Mouse (Mus musculus): Measurements from ENCODE around the gene Mecom. TPM values are rescaled to one million over a fixed set of nuclear protein-coding genes. Genes with fewer than 3 reads are reported as not detected.
"Not testable (repeated sequence)": the region's sequence is repeated elsewhere in the genome, so short reads cannot be mapped to it uniquely, and the experiment has no call there.

Gene Mecom
- polyA plus RNA-seq, 1 experiment from 2014 or later = 57.4 TPM

GRCm38 (mm10) chr3:30445247-30445969 lies 102.4 kb downstream of the Mecom start:
- Histone ChIP-seq H3K27me3 (ENCODE audit: control insufficient read depth, insufficient read depth, low read length) (no peaks in the 10 kb centered on the region), H3K27ac (ENCODE audit: low read length) (no peak overlapping the region), H3K4me3 (replicated peaks; ENCODE audit: low read length) (no peak overlapping the region), H3K4me2 (ENCODE audit: low read depth, low read length) (no peak overlapping the region), H3K9ac (ENCODE audit: low read length) (no peak overlapping the region), H3K9me3 (replicated peaks; ENCODE audit: control insufficient read depth, low read length) (no peaks in the 10 kb centered on the region), H3K4me1 (ENCODE audit: control insufficient read depth, insufficient read depth, low read length) (no peaks in the 10 kb centered on the region), H3K36me3 (ENCODE audit: control insufficient read depth, insufficient read depth, low read length) (no peaks in the 10 kb centered on the region)
- no peak for ATAC-seq (ENCODE audit: insufficient read depth, low FRiP score)
- WGBS = 92% methylated on average over 4 of the region's 4 CpGs

GRCm38 (mm10) chr3:30441646-30442045 lies 106.2 kb downstream of the Mecom start:
- H3K9ac ChIP-seq (ENCODE audit: low read length) = no peak overlapping the region
- no peaks in the 10 kb centered on the region for H3K4me1 ChIP-seq (ENCODE audit: control insufficient read depth, insufficient read depth, low read length)

GRCm38 (mm10) chr3:30438007-30438406 lies 109.8 kb downstream of the Mecom start:
- H3K27me3 ChIP-seq (ENCODE audit: control insufficient read depth, insufficient read depth, low read length) = no peaks in the 10 kb centered on the region
- no peak for ATAC-seq (ENCODE audit: insufficient read depth, low FRiP score)
- H3K4me3 ChIP-seq (replicated peaks; ENCODE audit: low read length) = no peak overlapping the region
- H3K27ac ChIP-seq (ENCODE audit: low read length) = no peak overlapping the region
- no peak overlapping the region for H3K4me2 ChIP-seq (ENCODE audit: low read depth, low read length)
- H3K9ac ChIP-seq (ENCODE audit: low read length) = no peak overlapping the region
- 42% methylated on average over 7 of the region's 7 CpGs for WGBS
- H3K4me1 ChIP-seq (ENCODE audit: control insufficient read depth, insufficient read depth, low read length) = no peaks in the 10 kb centered on the region
- H3K36me3 ChIP-seq (ENCODE audit: control insufficient read depth, insufficient read depth, low read length) = no peaks in the 10 kb centered on the region
- no peaks in the 10 kb centered on the region for H3K9me3 ChIP-seq (replicated peaks; ENCODE audit: control insufficient read depth, low read length)

More at GRCm38 (mm10) chr3:30441646-30442045, 106.2 kb downstream of the Mecom start:
- Histone ChIP-seq H3K27me3 (ENCODE audit: control insufficient read depth, insufficient read depth, low read length) (no peaks in the 10 kb centered on the region), H3K9me3 (replicated peaks; ENCODE audit: control insufficient read depth, low read length) (no peaks in the 10 kb centered on the region), H3K36me3 (ENCODE audit: control insufficient read depth, insufficient read depth, low read length) (no peaks in the 10 kb centered on the region), H3K27ac (ENCODE audit: low read length) (no peak overlapping the region), H3K4me3 (replicated peaks; ENCODE audit: low read length) (no peak overlapping the region), H3K4me2 (ENCODE audit: low read depth, low read length) (no peak overlapping the region)
- no peak for ATAC-seq (ENCODE audit: insufficient read depth, low FRiP score)

GRCm38 (mm10) chr3:30436561-30436960 lies 111.2 kb downstream of the Mecom start:
- Histone ChIP-seq H3K4me3 (replicated peaks; ENCODE audit: low read length) (no peak overlapping the region), H3K4me1 (ENCODE audit: control insufficient read depth, insufficient read depth, low read length) (no peaks in the 10 kb centered on the region), H3K9ac (ENCODE audit: low read length) (no peak overlapping the region), H3K4me2 (ENCODE audit: low read depth, low read length) (no peak overlapping the region), H3K9me3 (replicated peaks; ENCODE audit: control insufficient read depth, low read length) (no peaks in the 10 kb centered on the region), H3K36me3 (ENCODE audit: control insufficient read depth, insufficient read depth, low read length) (no peaks in the 10 kb centered on the region), H3K27ac (ENCODE audit: low read length) (no peak overlapping the region), H3K27me3 (ENCODE audit: control insufficient read depth, insufficient read depth, low read length) (no peaks in the 10 kb centered on the region)
- no peak for ATAC-seq (ENCODE audit: insufficient read depth, low FRiP score)
- WGBS = 86% methylated on average over 6 of the region's 6 CpGs

DNA sequence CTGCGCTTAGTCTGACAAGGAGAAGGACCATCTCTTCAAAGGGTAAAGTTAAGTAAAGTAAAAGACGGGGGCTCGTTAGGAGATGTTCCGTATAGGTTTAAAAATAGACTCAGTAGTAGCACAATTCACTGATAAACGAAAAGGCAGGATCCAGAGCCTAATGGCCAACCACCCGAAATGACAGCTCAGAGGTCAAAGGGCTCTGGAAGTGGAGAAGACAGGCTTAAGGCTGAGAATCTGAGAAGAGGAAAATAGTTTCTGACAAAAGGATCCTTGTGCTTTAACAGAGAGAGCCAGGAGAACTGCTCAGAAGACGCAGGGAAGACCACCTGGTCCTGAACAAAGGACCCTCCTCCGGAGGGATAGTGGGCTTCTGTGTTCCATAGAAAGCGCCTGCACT lies 111.7 kb downstream of the Mecom start:
- no peak overlapping the region for H3K27ac ChIP-seq (ENCODE audit: low read length)
- no peak overlapping the region for H3K4me2 ChIP-seq (ENCODE audit: low read depth, low read length)
- no peak overlapping the region for H3K9ac ChIP-seq (ENCODE audit: low read length)
- no peaks in the 10 kb centered on the region for H3K36me3 ChIP-seq (ENCODE audit: control insufficient read depth, insufficient read depth, low read length)
- no peaks in the 10 kb centered on the region for H3K27me3 ChIP-seq (ENCODE audit: control insufficient read depth, insufficient read depth, low read length)
- H3K9me3 ChIP-seq (replicated peaks; ENCODE audit: control insufficient read depth, low read length) = no peaks in the 10 kb centered on the region
- no peak overlapping the region for H3K4me3 ChIP-seq (replicated peaks; ENCODE audit: low read length)
- H3K4me1 ChIP-seq (ENCODE audit: control insufficient read depth, insufficient read depth, low read length) = no peaks in the 10 kb centered on the region
- 62% methylated on average over 9 of the region's 9 CpGs for WGBS
- no peak for ATAC-seq (ENCODE audit: insufficient read depth, low FRiP score)

GRCm38 (mm10) chr3:30428877-30429276 lies 118.9 kb downstream of the Mecom start:
- Histone ChIP-seq H3K4me1 (ENCODE audit: control insufficient read depth, insufficient read depth, low read length) (no peaks in the 10 kb centered on the region), H3K27ac (ENCODE audit: low read length) (no peak overlapping the region), H3K4me3 (replicated peaks; ENCODE audit: low read length) (no peak overlapping the region), H3K4me2 (ENCODE audit: low read depth, low read length) (no peak overlapping the region), H3K36me3 (ENCODE audit: control insufficient read depth, insufficient read depth, low read length) (no peaks in the 10 kb centered on the region), H3K27me3 (ENCODE audit: control insufficient read depth, insufficient read depth, low read length) (no peaks in the 10 kb centered on the region), H3K9ac (ENCODE audit: low read length) (no peak overlapping the region), H3K9me3 (replicated peaks; ENCODE audit: control insufficient read depth, low read length) (no peaks in the 10 kb centered on the region)
- 55% methylated on average over 5 of the region's 5 CpGs for WGBS
- no peak for ATAC-seq (ENCODE audit: insufficient read depth, low FRiP score)

- H3K4me2 ChIP-seq (ENCODE audit: low read depth, low read length) = no peak overlapping the region
- no peaks in the 10 kb centered on the region for H3K36me3 ChIP-seq (ENCODE audit: control insufficient read depth, insufficient read depth, low read length)
- 79% methylated on average over 5 of the region's 5 CpGs for WGBS
- H3K4me3 ChIP-seq (replicated peaks; ENCODE audit: low read length) = no peak overlapping the region
- H3K27me3 ChIP-seq (ENCODE audit: control insufficient read depth, insufficient read depth, low read length) = no peaks in the 10 kb centered on the region
- no peak overlapping the region for H3K27ac ChIP-seq (ENCODE audit: low read length)
- no peak overlapping the region for H3K9ac ChIP-seq (ENCODE audit: low read length)
- no peaks in the 10 kb centered on the region for H3K9me3 ChIP-seq (replicated peaks; ENCODE audit: control insufficient read depth, low read length)
- no peak for ATAC-seq (ENCODE audit: insufficient read depth, low FRiP score)
- H3K4me1 ChIP-seq (ENCODE audit: control insufficient read depth, insufficient read depth, low read length) = no peaks in the 10 kb centered on the region
Measured at GRCm38 (mm10) chr3:30424036-30424435, 123.8 kb downstream of the Mecom start.

GRCm38 (mm10) chr3:30421948-30422347 lies 125.9 kb downstream of the Mecom start:
- H3K4me2 ChIP-seq (ENCODE audit: low read depth, low read length); H3K4me3 ChIP-seq (replicated peaks; ENCODE audit: low read length); H3K27ac ChIP-seq (ENCODE audit: low read length); H3K9me3 ChIP-seq (replicated peaks; ENCODE audit: control insufficient read depth, low read length); H3K4me1 ChIP-seq (ENCODE audit: control insufficient read depth, insufficient read depth, low read length); ATAC-seq (ENCODE audit: insufficient read depth, low FRiP score); H3K27me3 ChIP-seq (ENCODE audit: control insufficient read depth, insufficient read depth, low read length); H3K36me3 ChIP-seq (ENCODE audit: control insufficient read depth, insufficient read depth, low read length); H3K9ac ChIP-seq (ENCODE audit: low read length): not testable (repeated sequence)
- 97% methylated on average over 4 of the region's 4 CpGs for WGBS

- H3K4me1 ChIP-seq (ENCODE audit: control insufficient read depth, insufficient read depth, low read length) = peaks cover 5% of the 10 kb centered on the region; the same call in 1 of the 2 replicates
- H3K9ac ChIP-seq (ENCODE audit: low read length) = no peak overlapping the region
- H3K27ac ChIP-seq (ENCODE audit: low read length) = no peak overlapping the region
- H3K9me3 ChIP-seq (replicated peaks; ENCODE audit: control insufficient read depth, low read length) = no peaks in the 10 kb centered on the region
- no peaks in the 10 kb centered on the region for H3K27me3 ChIP-seq (ENCODE audit: control insufficient read depth, insufficient read depth, low read length)
- WGBS = 78% methylated on average over 5 of the region's 5 CpGs
- ATAC-seq (ENCODE audit: insufficient read depth, low FRiP score) = no peak
- H3K4me3 ChIP-seq (replicated peaks; ENCODE audit: low read length) = no peak overlapping the region
- H3K36me3 ChIP-seq (ENCODE audit: control insufficient read depth, insufficient read depth, low read length) = no peaks in the 10 kb centered on the region
- H3K4me2 ChIP-seq (ENCODE audit: low read depth, low read length) = no peak overlapping the region
Measured at GRCm38 (mm10) chr3:30420899-30421298, 126.9 kb downstream of the Mecom start.

Measured in stomach, embryonic 16.5 days (tissue).